Mouse (Mus musculus): ENCODE results near the gene Krt18. TPM values are rescaled to one million over a fixed set of nuclear protein-coding genes. Genes with fewer than 3 reads are reported as not detected.

Gene Krt18
- polyA plus RNA-seq, 1 experiment from 2014 or later, result 20.9 TPM

DNA sequence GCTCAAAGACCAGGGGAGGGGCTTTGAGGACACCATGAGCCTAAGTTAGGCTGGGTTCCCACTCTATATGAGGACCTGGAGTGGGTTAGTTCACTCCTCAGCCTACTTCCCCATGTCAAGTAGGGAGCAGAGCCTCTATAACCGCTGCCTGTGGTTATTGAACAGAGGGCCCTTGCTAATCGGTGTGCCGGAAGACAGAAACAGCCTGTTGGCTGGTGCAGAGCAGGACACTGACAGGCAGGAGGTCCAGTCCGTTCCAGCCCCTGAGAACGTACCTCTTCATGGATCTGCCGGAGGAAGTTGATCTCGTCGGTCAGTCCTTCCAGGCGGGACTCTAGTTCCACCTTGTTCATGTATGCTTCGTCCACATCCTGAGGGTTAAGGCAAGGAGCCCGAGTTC is 28.8 kb upstream of the Krt18 start:
- Histone ChIP-seq H3K27me3 (peaks cover 34% of the 10 kb centered on the region), H3K9ac (no peak overlapping the region), H3K4me3 (no peak overlapping the region), H3K36me3 (no peaks in the 10 kb centered on the region), H3K27ac (no peak overlapping the region), H3K4me2 (replicated peaks) (no peak overlapping the region), H3K9me3 (peaks cover 3% of the 10 kb centered on the region; the same call in 1 of the 2 replicates), H3K4me1 (peaks cover 13% of the 10 kb centered on the region)
- WGBS, result 90% methylated on average over 11 of the region's 11 CpGs
- no peak for ATAC-seq (ENCODE audit: low FRiP score, low read depth)

DNA sequence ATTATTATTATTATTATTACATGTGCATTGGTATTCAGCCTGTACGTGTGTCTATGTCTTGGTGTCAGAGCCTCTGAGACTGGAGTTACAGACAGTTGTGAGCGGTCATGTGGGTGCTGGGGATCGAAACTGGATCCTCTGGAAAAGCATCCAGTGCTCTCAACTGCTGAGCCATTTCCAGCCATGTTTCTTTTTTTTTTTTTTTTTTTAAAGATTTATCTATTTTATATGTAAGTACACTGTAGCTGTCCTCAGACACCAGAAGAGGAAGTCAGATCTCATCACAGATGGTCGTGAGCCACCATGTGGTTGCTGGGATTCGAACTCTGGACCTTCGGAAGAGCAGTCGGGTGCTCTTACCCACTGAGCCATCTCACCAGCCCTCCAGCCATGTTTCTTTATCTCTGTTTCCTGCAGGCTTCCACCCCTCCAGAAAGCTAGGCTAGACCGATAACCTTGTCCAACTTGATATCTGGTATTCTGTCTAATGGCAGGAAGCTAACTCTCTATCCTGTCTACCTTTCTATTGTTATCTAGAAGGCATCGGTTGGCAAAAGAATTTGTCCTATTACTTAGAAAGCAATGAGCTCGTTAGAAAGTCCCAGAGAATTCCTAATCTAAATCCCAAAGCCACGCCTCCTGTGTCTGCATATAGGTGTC is 28.2 kb upstream of the Krt18 start:
- ATAC-seq (ENCODE audit: low FRiP score, low read depth), result no peak
- Histone ChIP-seq H3K4me3 (no peak overlapping the region), H3K36me3 (no peaks in the 10 kb centered on the region), H3K4me1 (peaks cover 13% of the 10 kb centered on the region), H3K4me2 (replicated peaks) (no peak overlapping the region), H3K27me3 (peaks cover 41% of the 10 kb centered on the region), H3K9me3 (peaks cover 3% of the 10 kb centered on the region; the same call in 1 of the 2 replicates), H3K27ac (no peak overlapping the region), H3K9ac (no peak overlapping the region)
- WGBS, result 89% methylated on average over 11 of the region's 11 CpGs

GRCm38 (mm10) chr15:102002646-102003488 is 25.1 kb upstream of the Krt18 start:
- 3% methylated on average over 34 of the region's 34 CpGs for WGBS
- H3K27ac ChIP-seq, result no peak overlapping the region
- H3K4me1 ChIP-seq, result peaks cover 31% of the 10 kb centered on the region
- H3K4me3 ChIP-seq, result peak overlapping the region; percentile 39
- peak; percentile 64; the same call in 1 of the 2 replicates for ATAC-seq (ENCODE audit: low FRiP score, low read depth)
- no peaks in the 10 kb centered on the region for H3K9me3 ChIP-seq
- no peaks in the 10 kb centered on the region for H3K36me3 ChIP-seq
- H3K4me2 ChIP-seq (replicated peaks), result peak overlapping the region; percentile 63
- H3K27me3 ChIP-seq, result peaks cover 62% of the 10 kb centered on the region
- H3K9ac ChIP-seq, result peak overlapping the region; percentile 61

- Histone ChIP-seq H3K27me3 (peaks cover 66% of the 10 kb centered on the region), H3K27ac (no peak overlapping the region), H3K36me3 (no peaks in the 10 kb centered on the region), H3K9me3 (no peaks in the 10 kb centered on the region), H3K4me1 (peaks cover 31% of the 10 kb centered on the region), H3K9ac (peak overlapping the region; percentile 61; the same call in 1 of the 2 replicates), H3K4me3 (peak overlapping the region; percentile 39), H3K4me2 (replicated peaks) (peak overlapping the region; percentile 63)
- ATAC-seq (ENCODE audit: low FRiP score, low read depth), result no peak
- 19% methylated on average over 12 of the region's 12 CpGs for WGBS
These were observed 24.5 kb upstream of the Krt18 start for GRCm38 (mm10) chr15:102003516-102003915.

DNA sequence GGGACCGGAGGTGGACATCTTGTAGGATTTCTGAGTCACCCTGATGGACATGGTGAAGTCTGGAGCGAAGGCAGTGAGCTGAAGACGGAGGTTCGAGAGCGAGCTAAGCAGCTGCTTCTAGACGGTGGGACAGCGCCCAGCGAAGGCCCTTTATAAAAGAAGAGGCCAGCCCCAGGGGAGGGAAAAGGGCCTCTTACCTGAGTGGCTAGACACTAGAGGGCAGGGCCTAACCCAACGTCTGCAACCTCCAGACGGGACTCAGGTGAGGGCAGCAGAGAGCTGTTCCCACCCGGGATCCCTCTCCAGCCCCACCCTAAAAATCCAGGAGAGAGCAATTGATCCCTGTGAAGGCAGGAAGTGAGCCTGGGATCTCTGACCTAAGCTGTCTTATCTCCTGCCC is 23.8 kb upstream of the Krt18 start, which contains the start of gene Krt8:
Gene Krt8, minus strand, starts transcription at position 294 of the 400 bp plus-strand sequence.
- Histone ChIP-seq H3K4me3 (peak within 1 kb of the TSS; percentile 39), H3K36me3 (no peaks in the 10 kb centered on the region), H3K27me3 (peaks cover 69% of the 10 kb centered on the region), H3K9me3 (no peaks in the 10 kb centered on the region), H3K4me2 (replicated peaks) (peak within 1 kb of the TSS; percentile 63), H3K27ac (no peak within 1 kb of the TSS), H3K4me1 (peaks cover 31% of the 10 kb centered on the region), H3K9ac (peak within 1 kb of the TSS; percentile 61)
- no peak for ATAC-seq (ENCODE audit: low FRiP score, low read depth)
- 23% methylated on average over 11 of the region's 11 CpGs for whole genome bisulfite sequencing

GRCm38 (mm10) chr15:102005290-102005689 is 22.7 kb upstream of the Krt18 start:
- no peak overlapping the region for H3K27ac ChIP-seq
- H3K9ac ChIP-seq, result no peak overlapping the region
- no peaks in the 10 kb centered on the region for H3K36me3 ChIP-seq
- H3K4me2 ChIP-seq (replicated peaks), result no peak overlapping the region
- 57% methylated on average over 4 of the region's 4 CpGs for WGBS
- ATAC-seq (ENCODE audit: low FRiP score, low read depth), result peak; percentile 5; the same call in 1 of the 2 replicates
- H3K4me1 ChIP-seq, result peaks cover 31% of the 10 kb centered on the region
- H3K9me3 ChIP-seq, result no peaks in the 10 kb centered on the region
- H3K4me3 ChIP-seq, result no peak overlapping the region
- H3K27me3 ChIP-seq, result peaks cover 69% of the 10 kb centered on the region

DNA sequence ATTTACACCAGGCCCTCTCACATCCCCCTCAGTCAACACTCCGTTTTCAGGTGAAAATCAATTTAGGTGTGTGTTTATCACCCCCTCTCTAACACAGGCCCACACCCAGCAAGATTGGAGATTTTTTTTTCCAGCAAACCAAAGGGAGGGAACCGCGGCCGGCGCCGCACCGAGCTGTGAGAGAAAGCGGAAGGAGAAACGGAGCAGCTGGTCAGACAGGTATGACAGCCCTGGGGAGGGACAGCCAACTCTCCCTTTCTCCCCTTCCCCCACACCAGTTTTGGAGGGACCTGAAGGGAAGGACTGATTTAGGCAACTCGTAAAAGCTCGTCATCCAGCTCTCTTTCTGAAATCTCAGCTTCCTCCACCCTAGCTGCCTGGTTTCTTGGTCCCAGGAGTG is 21.7 kb upstream of the Krt18 start:
- peak overlapping the region; percentile 16; the same call in 1 of the 2 replicates for H3K4me2 ChIP-seq (replicated peaks)
- H3K4me3 ChIP-seq, result no peak overlapping the region
- H3K4me1 ChIP-seq, result peaks cover 36% of the 10 kb centered on the region
- H3K27ac ChIP-seq, result no peak overlapping the region
- 16% methylated on average over 11 of the region's 11 CpGs for WGBS
- no peak overlapping the region for H3K9ac ChIP-seq
- H3K36me3 ChIP-seq, result no peaks in the 10 kb centered on the region
- no peaks in the 10 kb centered on the region for H3K9me3 ChIP-seq
- H3K27me3 ChIP-seq, result peaks cover 61% of the 10 kb centered on the region
- no peak for ATAC-seq (ENCODE audit: low FRiP score, low read depth)

- Histone ChIP-seq H3K9me3 (no peaks in the 10 kb centered on the region), H3K4me1 (peaks cover 36% of the 10 kb centered on the region), H3K4me2 (replicated peaks) (no peak overlapping the region; the same call in 1 of the 2 replicates), H3K9ac (no peak overlapping the region), H3K27me3 (peaks cover 58% of the 10 kb centered on the region), H3K36me3 (no peaks in the 10 kb centered on the region), H3K27ac (no peak overlapping the region), H3K4me3 (no peak overlapping the region)
- 29% methylated on average over 12 of the region's 12 CpGs for WGBS
- ATAC-seq (ENCODE audit: low FRiP score, low read depth), result no peak
These were observed 20.6 kb upstream of the Krt18 start for GRCm38 (mm10) chr15:102007097-102008069.

- H3K27ac ChIP-seq, result no peak overlapping the region
- no peak for ATAC-seq (ENCODE audit: low FRiP score, low read depth)
- H3K36me3 ChIP-seq, result no peaks in the 10 kb centered on the region
- no peak overlapping the region for H3K4me3 ChIP-seq
- peaks cover 36% of the 10 kb centered on the region for H3K4me1 ChIP-seq
- H3K9me3 ChIP-seq, result no peaks in the 10 kb centered on the region
- 58% methylated on average over 3 of the region's 3 CpGs for WGBS
- H3K4me2 ChIP-seq (replicated peaks), result no peak overlapping the region
- H3K27me3 ChIP-seq, result peaks cover 27% of the 10 kb centered on the region
- H3K9ac ChIP-seq, result no peak overlapping the region
These were observed 17.3 kb upstream of the Krt18 start for GRCm38 (mm10) chr15:102010569-102011245.

DNA sequence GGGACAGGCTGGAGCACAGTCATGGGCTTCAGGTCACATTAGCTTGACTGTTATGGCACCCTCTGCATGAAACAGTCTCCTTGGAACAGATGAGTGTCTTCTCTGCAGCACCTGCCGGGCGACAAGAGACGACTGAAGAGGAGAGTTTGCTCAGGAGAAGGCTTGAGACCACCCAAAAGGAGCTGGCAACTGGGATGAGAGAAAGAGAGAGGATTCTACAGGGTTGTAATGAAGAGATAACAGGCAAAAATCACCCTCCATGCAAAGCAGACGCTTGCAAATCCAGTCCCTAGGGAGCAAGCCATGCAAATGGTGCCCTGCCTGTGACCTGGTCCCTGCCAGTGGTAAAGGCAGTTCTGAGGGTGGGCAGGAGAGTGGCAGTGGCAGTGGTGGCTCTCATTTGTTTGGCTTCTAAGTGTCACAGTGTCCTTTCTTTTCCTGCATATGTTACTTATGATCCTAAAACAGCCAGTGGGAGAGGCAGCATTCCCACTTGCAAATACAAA is 15.7 kb upstream of the Krt18 start:
- no peak for ATAC-seq (ENCODE audit: low FRiP score, low read depth)
- H3K27ac ChIP-seq, result no peak overlapping the region

DNA sequence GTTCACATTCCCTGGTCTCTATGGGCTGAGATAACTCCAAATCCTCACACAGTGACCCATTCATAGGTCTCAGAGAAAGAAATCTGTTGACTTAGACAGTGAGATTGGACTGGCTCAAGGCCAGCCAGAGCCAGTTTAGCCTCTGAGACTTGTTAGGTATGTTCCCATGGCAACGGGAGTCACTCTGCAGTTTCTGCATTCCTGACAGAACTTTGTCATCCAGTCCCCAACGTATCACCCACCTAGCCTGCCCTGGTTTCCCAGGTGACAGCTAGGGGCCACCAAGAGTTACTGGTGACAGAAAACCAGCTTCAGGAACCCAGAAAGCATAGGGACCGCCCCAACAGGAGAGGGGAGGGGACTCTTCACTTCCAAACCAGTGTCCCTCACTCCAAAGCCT is 14.3 kb upstream of the Krt18 start:
- 22% methylated on average over 2 of the region's 3 CpGs for WGBS
- Histone ChIP-seq H3K9me3 (no peaks in the 10 kb centered on the region), H3K36me3 (no peaks in the 10 kb centered on the region), H3K4me1 (peaks cover 28% of the 10 kb centered on the region), H3K4me3 (no peak overlapping the region), H3K27ac (no peak overlapping the region), H3K27me3 (peaks cover 9% of the 10 kb centered on the region; the same call in 1 of the 2 replicates), H3K4me2 (replicated peaks) (no peak overlapping the region), H3K9ac (no peak overlapping the region)
- no peak for ATAC-seq (ENCODE audit: low FRiP score, low read depth)

More for the DNA sequence above, 15.7 kb upstream of the Krt18 start:
- H3K27me3 ChIP-seq, result peaks cover 15% of the 10 kb centered on the region; the same call in 1 of the 2 replicates
- 53% methylated on average over 4 of the region's 4 CpGs for WGBS
- H3K4me2 ChIP-seq (replicated peaks), result no peak overlapping the region
- no peak overlapping the region for H3K9ac ChIP-seq
- H3K36me3 ChIP-seq, result no peaks in the 10 kb centered on the region
- peaks cover 32% of the 10 kb centered on the region for H3K4me1 ChIP-seq
- no peaks in the 10 kb centered on the region for H3K9me3 ChIP-seq
- no peak overlapping the region for H3K4me3 ChIP-seq

Data from limb, embryonic 13.5 days (tissue).